Mouse (Mus musculus) adipocyte (in vitro differentiated cells): ENCODE measurements around the gene Gm37240.

Experiments
- DNase-seq: peaks from one replicate; pipeline ENCODE4 v3.0.0-alpha.2; 2016; ENCODE audit warnings: low spot score

Gm37240 gene

GRCm38 (mm10) chr3:85573216-85573863 lies 314.0 kb downstream of the Gm37240 start:
- DNase-seq, result peak; percentile 22

- peak; percentile 62 for DNase-seq
Observed at GRCm38 (mm10) chr3:85572502-85572901, 314.8 kb downstream of the Gm37240 start.

GRCm38 (mm10) chr3:85571276-85571675 lies 316.0 kb downstream of the Gm37240 start:
- peak; percentile 95 for DNase-seq

- no peak for DNase-seq
Observed at GRCm38 (mm10) chr3:85564603-85565002, 322.7 kb downstream of the Gm37240 start.

DNA sequence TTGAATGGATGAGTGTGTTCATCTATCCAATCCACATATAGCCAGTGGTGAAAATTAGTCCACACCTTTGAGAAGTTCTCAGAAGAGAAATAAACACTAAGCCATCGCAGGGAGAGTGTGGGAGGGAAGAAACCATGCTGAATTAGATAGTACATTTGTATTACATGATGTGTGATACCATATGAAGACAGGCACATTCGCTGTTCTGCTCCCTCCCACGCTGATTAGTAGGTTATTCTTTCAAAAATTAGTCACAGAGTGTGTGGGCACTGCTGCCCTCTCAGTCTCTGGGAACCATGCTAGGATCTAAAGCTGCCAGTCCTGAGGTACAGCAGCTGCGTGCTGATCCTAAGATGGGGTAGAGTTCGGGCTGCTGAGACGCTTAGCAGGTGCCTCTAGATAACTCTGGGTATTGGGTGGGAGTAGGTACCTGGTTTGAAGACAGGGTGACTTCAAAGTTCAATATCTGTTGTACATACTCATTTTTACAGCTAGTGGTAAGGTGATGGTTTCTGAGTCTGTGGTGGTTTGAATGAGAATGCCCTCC lies 333.5 kb downstream of the Gm37240 start:
- DNase-seq, result no peak

DNA sequence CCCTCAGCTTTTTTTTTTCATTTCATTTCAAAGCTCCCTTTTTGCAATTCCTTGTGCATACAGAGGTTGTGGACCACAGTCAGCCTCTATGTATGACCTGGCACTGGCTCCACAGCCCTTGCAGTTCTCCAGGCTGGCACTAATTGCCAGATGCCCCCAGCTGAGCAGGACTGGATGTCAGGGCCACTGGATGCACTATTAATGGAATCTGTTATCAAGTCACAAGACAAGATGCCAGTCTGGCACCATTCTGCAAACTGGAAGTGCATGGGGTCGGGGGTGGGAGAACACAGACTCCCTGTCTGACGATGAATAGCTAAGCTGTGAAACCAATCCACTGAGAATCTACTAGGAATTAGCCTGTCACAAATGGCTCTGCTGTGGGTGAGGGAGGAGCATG lies 336.0 kb downstream of the Gm37240 start:
- DNase-seq, result no peak

- peak; percentile 62 for DNase-seq
Observed at GRCm38 (mm10) chr3:85550312-85550711, 337.0 kb downstream of the Gm37240 start.

DNA sequence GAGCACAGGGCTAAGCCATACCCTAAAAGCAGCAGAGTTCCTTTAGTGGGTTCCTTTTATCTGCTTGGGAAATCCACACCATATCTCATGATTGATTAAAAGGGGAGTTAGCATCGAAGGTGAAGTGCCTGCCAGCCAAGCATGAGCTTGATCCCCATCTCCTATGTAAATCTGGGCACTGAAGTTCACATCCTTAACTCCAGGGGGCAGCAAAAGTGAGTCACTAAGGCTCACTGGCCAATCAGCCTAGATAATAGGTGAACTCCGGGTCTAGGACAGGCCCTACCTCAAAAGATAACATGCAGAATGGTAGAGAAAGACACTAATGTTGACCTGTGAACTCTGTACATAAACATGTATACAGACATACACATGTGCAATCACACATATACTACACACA lies 343.7 kb downstream of the Gm37240 start:
- DNase-seq, result peak; percentile 38

DNA sequence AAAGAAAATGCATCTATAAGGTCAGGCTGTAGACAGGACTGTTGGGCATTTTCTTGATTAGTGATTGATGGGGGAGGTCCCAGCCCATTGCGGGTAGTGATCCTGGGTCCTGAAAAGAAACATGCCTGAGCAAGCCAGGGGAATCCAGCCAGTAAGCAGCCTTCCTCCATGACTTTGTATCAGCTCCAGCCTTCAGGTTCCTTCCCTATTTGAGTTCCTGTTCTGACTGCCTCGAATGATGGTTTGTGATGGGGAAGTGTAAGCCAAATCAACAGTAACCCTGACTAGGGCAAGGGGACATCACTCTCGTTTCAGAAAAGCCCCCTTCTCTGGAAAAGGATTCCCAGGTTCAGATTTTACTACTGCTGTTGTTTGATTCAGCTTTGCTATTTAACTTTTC lies 344.6 kb downstream of the Gm37240 start:
- DNase-seq, result no peak

DNA sequence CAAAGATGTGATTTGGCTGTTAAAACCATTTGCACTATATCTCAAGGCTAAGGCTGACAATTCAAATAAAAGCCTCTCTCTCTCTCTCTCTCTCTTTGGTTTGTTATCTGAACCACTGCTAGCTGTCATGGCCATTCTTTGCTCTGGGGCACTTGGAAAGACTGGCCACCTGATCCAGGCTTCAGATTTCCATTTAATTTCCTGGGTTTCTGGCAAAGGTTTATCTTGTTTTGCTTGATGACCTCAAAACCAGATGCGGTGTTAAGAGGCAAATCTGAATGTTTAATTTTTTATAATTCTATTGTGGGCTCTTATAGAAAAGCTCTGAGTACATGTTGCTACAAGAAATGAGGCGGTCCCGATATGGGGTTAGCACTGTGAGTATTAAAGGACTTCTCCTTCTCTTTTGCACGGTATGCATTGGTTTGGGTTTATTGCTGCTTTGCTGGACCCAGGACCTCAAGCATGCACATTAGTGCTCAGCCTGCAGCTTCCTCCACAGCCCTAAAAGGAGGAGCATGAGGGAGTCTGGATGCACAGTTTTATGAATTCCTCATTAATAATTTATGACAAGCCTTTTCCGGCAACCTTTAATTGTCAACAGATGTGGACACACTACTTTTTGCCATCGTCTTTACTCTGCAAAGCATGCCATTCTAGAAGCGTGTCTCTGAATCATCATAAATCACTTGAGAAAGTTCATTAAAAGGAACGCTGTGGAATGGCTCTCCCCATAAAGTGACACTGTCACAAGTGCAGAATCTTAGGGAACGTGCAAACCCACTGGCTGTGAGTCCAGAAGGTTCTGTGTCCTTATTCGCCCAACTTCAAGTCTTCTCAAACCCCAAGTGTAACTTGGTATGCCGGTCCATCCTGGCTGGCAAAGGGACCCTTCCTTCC lies 351.4 kb downstream of the Gm37240 start:
- peak; percentile 17 for DNase-seq

- DNase-seq, result no peak
Observed at GRCm38 (mm10) chr3:85535042-85535441, 352.3 kb downstream of the Gm37240 start.

GRCm38 (mm10) chr3:85532376-85532775 lies 354.9 kb downstream of the Gm37240 start:
- no peak for DNase-seq

DNA sequence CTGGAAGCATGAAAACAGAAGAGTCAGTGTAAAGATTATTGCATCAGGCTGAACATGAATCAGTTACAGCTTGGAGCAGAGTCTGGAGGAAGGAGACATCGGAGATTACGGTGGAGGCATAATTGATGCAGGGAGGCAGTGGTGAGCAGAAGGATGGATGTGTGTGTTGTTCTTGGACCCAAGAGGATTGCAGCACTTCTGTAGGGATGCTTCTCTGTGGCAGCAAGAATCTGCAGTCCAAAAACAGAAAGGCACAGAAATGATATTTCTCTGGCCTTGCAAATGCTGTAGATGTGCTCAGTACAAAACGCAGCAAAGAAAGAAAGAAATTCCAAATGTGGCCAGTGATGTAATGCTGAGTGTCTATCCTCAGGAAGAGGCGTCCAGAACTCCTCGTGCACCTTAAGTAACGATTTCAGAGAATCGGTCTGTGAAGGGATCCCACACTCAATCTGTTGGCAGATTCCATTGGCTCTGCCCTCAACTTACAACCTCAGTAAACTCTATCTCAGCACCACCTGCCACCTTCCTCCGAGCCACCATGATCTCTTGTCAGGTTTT lies 356.6 kb downstream of the Gm37240 start:
- DNase-seq, result no peak

- no peak for DNase-seq
Observed at GRCm38 (mm10) chr3:85521311-85521907, 365.9 kb downstream of the Gm37240 start.

DNA sequence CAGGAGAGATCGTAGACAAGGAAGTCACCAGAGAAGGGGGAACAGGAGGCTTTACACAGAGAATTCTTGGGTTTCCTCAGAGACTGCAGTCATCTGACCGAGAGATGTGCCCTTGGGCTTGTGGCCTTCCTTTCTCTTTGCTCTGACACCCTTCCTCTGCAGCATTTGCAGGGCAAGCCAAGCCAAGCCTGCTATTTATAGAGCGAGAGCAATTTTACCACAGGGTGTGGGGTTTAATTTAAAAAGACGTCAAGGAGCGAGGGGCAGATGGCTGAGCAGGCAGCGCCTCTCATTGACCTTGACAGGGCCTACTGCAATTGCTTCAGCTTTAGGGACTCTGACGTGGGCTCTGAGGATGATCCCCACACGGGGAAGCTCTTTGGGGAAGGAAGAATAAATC lies 368.6 kb downstream of the Gm37240 start:
- DNase-seq, result no peak

DNA sequence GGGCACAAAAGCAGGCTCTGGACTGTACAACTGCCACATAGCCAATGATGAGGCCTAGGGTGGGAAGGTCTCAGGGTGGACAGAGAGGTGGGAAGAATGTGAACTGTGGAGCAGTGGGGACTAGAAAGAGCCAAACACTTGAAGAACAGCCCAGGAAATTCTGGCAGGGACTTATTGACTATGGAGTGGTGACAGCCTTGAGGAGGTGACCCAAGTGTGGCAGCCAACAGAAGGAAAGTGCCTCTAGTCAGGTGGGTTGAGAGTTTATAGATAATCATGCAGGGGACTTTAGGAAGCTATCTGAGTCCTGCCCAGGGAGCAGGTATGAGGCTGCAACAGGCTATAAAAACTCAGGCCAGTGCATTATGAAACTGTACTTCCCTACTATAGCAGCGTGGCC lies 369.2 kb downstream of the Gm37240 start:
- peak; percentile 33 for DNase-seq

- DNase-seq, result no peak
Observed at GRCm38 (mm10) chr3:85516739-85517396, 370.4 kb downstream of the Gm37240 start.

DNA sequence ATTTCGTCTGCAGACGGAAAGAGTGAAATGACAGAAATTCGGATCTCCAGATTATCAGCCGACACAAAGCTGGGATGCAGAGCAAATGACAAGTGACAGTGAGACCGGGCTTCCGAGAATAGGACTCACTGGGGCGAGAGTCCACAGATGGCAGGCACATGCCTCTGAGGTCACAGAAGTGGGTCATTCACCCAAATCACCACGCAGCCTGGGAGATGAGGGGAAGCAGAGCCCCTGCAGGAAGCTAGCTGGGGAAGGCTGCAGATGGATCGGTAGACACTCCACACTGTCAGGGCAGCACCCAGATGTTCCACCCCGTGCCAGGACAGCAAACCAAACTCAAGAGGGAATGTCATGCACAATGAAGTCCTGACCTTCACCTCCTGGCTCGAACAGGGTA lies 372.6 kb downstream of the Gm37240 start:
- no peak for DNase-seq

GRCm38 (mm10) chr3:85508717-85509279 lies 378.5 kb downstream of the Gm37240 start:
- DNase-seq, result no peak

DNA sequence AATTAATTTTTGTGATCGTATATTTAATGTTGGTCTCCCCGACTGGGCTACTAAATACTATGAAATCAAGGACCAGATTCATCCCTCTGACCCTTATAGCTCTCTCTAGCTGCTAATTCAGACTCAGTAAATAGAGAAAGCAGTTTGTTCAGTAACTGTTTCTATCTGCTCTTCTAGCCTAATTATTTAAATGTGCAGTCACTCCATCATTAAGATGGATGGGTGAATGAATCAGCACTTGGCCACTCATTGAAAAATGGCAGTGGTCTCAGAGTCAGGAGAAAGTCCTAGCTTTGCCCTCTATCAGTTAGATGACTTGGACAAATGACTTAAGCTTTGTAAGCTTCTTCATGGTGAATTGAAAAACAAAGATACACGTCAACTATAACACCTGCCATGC lies 387.2 kb downstream of the Gm37240 start:
- DNase-seq, result no peak

- no peak for DNase-seq
Observed at GRCm38 (mm10) chr3:85496146-85496545, 391.2 kb downstream of the Gm37240 start.
